Comparison of ENCODE assay signal across 9 mouse cellular contexts in the genomic region with DNA sequence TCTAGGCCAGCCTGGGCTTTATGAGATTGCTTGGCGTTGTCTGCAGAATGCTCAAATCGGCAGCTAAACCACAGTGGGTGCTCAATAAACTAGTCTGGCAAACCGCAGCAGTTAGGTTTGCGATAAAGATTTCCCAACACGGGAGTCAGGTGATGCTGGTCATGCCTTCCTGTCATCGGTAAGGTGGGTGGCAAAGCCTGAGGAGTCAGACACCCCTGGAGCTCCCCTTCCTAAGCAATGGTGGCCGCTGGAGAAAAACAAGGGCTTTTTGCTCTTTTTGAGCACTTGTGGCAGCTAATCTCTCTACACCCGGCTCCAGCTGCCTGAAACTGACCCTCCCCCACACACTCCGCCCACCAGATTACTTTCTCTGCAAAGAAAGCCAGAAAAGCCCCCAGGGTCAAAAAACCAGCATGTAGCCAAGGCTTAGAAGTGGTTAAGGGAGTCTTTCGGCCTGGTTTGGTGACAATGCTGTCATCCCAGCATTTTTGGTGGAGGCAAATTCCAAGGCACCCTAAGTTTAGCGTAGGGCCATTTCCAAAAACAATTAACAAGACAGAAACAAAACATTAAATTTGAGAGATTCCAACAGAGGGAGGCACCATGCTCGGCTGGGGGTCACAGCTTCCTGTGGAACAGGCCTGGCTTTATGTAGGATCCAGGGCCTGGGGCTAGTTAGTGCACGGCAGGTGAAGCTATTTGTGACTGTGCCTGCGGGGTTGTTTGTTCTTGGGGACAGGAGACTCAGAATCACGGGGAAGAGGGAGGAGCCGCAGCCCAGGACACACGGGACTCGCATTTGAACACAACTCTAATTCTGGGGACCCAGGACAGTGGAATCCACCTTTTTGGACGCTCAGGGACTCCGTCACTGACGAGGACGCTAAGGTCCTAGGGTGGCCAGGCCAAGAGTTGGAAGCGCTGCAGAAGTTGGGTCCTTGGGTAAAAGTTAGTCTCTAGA. TPM values are rescaled to one million over a fixed set of nuclear protein-coding genes. Genes with fewer than 3 reads are reported as not detected.
DNase-seq lines count a peak whose midpoint lies in the region; ATAC-seq and TF ChIP-seq lines count a peak whose summit lies in the region.
"Had no signal": no experiment of that assay in that cellular context is flagged by ENCODE, and none has a peak within 500 bp of the region (broad histone marks: within the 10 kb centered on the region; RNA-seq: fewer than 3 reads in every experiment).

No protein-coding gene starts in this region.

- ATAC-seq in hindbrain, embryonic 11.5 days (ENCODE audit: low FRiP score): peak; percentile 15; the same call in 1 of the 2 replicates
- no peak for ATAC-seq in midbrain, embryonic 16.5 days

- no peak; the same call in 1 of the 2 replicates for TF ChIP-seq POLR2A in embryonic fibroblast, embryonic 13.5 days (IDR thresholded peaks at IDR 0.05; ENCODE audit: low read depth, low read length)
- peak; percentile 33; the same call in 1 of the 2 replicates for TF ChIP-seq POLR2A in liver, adult 2 months (IDR thresholded peaks at IDR 0.05; ENCODE audit: extremely low read depth, insufficient read depth, low read length)

- no peaks in the 10 kb centered on the region for H3K9me3 ChIP-seq in hindbrain, embryonic 11.5 days (ENCODE audit: control insufficient read depth, low read length)
- H3K9me3 ChIP-seq in midbrain, embryonic 16.5 days (replicated peaks; ENCODE audit: control insufficient read depth, low read length, poor library complexity, severe bottlenecking): no peaks in the 10 kb centered on the region

- DNase-seq in CD4-positive helper T cell, adult 2 months (ENCODE audit: low read depth, low spot score): peak; percentile 85
- peak; percentile 70 for DNase-seq in NIH3T3 (ENCODE audit: low read depth)
- peak; percentile 66 for DNase-seq in hindbrain, embryonic 11.5 days (ENCODE audit: low spot score)
- peak; percentile 84 for DNase-seq in liver, adult 2 months (ENCODE audit: extremely low read depth, low read depth, low spot score)
- DNase-seq in urinary bladder, postnatal 25 days (ENCODE audit: low spot score): peak; percentile 44
- DNase-seq in layer of hippocampus, adult 9-10 months (ENCODE audit: low spot score): no peak

- H3K27me3 ChIP-seq in hindbrain, embryonic 11.5 days (ENCODE audit: control insufficient read depth, insufficient read depth, low read length): no peaks in the 10 kb centered on the region
- no peaks in the 10 kb centered on the region for H3K27me3 ChIP-seq in liver, adult 2 months (ENCODE audit: control insufficient read depth, insufficient read depth, low read length)
- no peaks in the 10 kb centered on the region for H3K27me3 ChIP-seq in midbrain, embryonic 16.5 days (ENCODE audit: control insufficient read depth, insufficient read depth, low read depth, low read length)

- no peak for TF ChIP-seq CTCF in embryonic fibroblast, embryonic 13.5 days (IDR thresholded peaks at IDR 0.05; ENCODE audit: borderline replicate concordance, insufficient read depth, low read length)
- no peak for TF ChIP-seq CTCF in liver, adult 2 months (IDR thresholded peaks at IDR 0.05; ENCODE audit: low read depth, low read length)

- peak overlapping the region; percentile 43 for H3K27ac ChIP-seq in embryonic fibroblast, embryonic 13.5 days (ENCODE audit: insufficient read depth, low read length)
- peak overlapping the region; percentile 76 for H3K27ac ChIP-seq in hindbrain, embryonic 11.5 days (ENCODE audit: low read depth, low read length)
- H3K27ac ChIP-seq in liver, adult 2 months (replicated peaks; ENCODE audit: insufficient read depth, low read depth, low read length): peak overlapping the region; percentile 91
- H3K27ac ChIP-seq in midbrain, embryonic 16.5 days (ENCODE audit: low read length): peak overlapping the region; percentile 5

- no peaks in the 10 kb centered on the region; the same call in 1 of the 2 replicates for H3K79me2 ChIP-seq in liver, adult 2 months (ENCODE audit: control insufficient read depth, insufficient read depth, low read length)

- H3K9ac ChIP-seq in hindbrain, embryonic 11.5 days (ENCODE audit: low read depth, low read length): peak overlapping the region; percentile 47
- H3K9ac ChIP-seq in liver, adult 2 months (ENCODE audit: low read depth, low read length): peak overlapping the region; percentile 74
- peak overlapping the region; percentile 26 for H3K9ac ChIP-seq in midbrain, embryonic 16.5 days (ENCODE audit: low read depth, low read length)

- H3K4me1 ChIP-seq in embryonic fibroblast, embryonic 13.5 days (ENCODE audit: control insufficient read depth, insufficient read depth, low read length): 0 out of 2 replicates have a peak, but pooled peaks cover 3% of the 10 kb centered on the region
- peaks cover 7% of the 10 kb centered on the region for H3K4me1 ChIP-seq in hindbrain, embryonic 11.5 days (replicated peaks; ENCODE audit: control insufficient read depth, insufficient read depth, low read length)
- H3K4me1 ChIP-seq in liver, adult 2 months (ENCODE audit: control insufficient read depth, insufficient read depth, low read length): peaks cover 13% of the 10 kb centered on the region
- peaks cover 18% of the 10 kb centered on the region for H3K4me1 ChIP-seq in midbrain, embryonic 16.5 days (ENCODE audit: control insufficient read depth, insufficient read depth, low read length)

- H3K4me2 ChIP-seq in hindbrain, embryonic 11.5 days (replicated peaks; ENCODE audit: low read depth, low read length): peak overlapping the region; percentile 56
- H3K4me2 ChIP-seq in midbrain, embryonic 16.5 days (ENCODE audit: low read length): peak overlapping the region; percentile 45

- no peaks in the 10 kb centered on the region for H3K36me3 ChIP-seq in hindbrain, embryonic 11.5 days (ENCODE audit: control insufficient read depth, insufficient read depth, low read length)
- peaks cover 14% of the 10 kb centered on the region for H3K36me3 ChIP-seq in liver, adult 2 months (ENCODE audit: control insufficient read depth, insufficient read depth, low read length)
- H3K36me3 ChIP-seq in midbrain, embryonic 16.5 days (ENCODE audit: control insufficient read depth, insufficient read depth, low read length): no peaks in the 10 kb centered on the region

- H3K4me3 ChIP-seq in embryonic fibroblast, embryonic 13.5 days (ENCODE audit: insufficient read depth, low read length): peak overlapping the region; percentile 70
- H3K4me3 ChIP-seq in hindbrain, embryonic 11.5 days (ENCODE audit: low read depth, low read length): peak overlapping the region; percentile 39
- H3K4me3 ChIP-seq in liver, adult 2 months (ENCODE audit: insufficient read depth, low read depth, low read length): peak overlapping the region; percentile 57
- H3K4me3 ChIP-seq in midbrain, embryonic 16.5 days (ENCODE audit: low read depth, low read length): peak overlapping the region; percentile 22

- WGBS in hindbrain, embryonic 11.5 days: 3% methylated on average over 23 of the region's 23 CpGs
- WGBS in liver, adult 2 months: 2% methylated on average over 23 of the region's 23 CpGs
- 5% methylated on average over 23 of the region's 23 CpGs for WGBS in midbrain, embryonic 16.5 days

RNA-seq across cellular contexts. Expression of a gene that starts 3.0 kb away (rescaled TPM):
- 37.4 and 41.2 TPM in 2 replicates for polyA plus RNA-seq in embryonic fibroblast, embryonic 13.5 days (2011; ENCODE audit: insufficient read length, low read depth, missing spikeins)
- 25.0 and 26.2 TPM in 2 replicates for polyA plus RNA-seq in hindbrain, embryonic 11.5 days (2014; fragmentation: Nextera tagmentation; extraction: Ambion mirVana)
- total RNA-seq in liver, adult 2 months (2014; rRNA removed): 23.0 and 28.1 TPM in 2 replicates
- polyA plus RNA-seq in liver, adult 2 months (2012; rRNA removed): 20.6 and 21.5 TPM in 2 replicates
- 10.7 and 12.3 TPM in 2 replicates for polyA plus RNA-seq in midbrain, embryonic 16.5 days (2015; fragmentation: Nextera tagmentation; extraction: Ambion mirVana)

RNA-seq across cellular contexts. Expression of a gene that starts 10.4 kb away (rescaled TPM):
- polyA plus RNA-seq in embryonic fibroblast, embryonic 13.5 days (2011; ENCODE audit: insufficient read length, low read depth, missing spikeins): not detected in 2 replicates
- not detected in 2 replicates for polyA plus RNA-seq in hindbrain, embryonic 11.5 days (2014; fragmentation: Nextera tagmentation; extraction: Ambion mirVana)
- total RNA-seq in liver, adult 2 months (2014; rRNA removed): not detected in 2 replicates
- not detected in 2 replicates for polyA plus RNA-seq in liver, adult 2 months (2012; rRNA removed)
- polyA plus RNA-seq in midbrain, embryonic 16.5 days (2015; fragmentation: Nextera tagmentation; extraction: Ambion mirVana): not detected in 2 replicates
- total RNA-seq: layer of hippocampus, postnatal 10 days had no signal

RNA-seq across cellular contexts. Expression of a gene that starts 13.1 kb away (rescaled TPM):
- 11.1 and 15.6 TPM in 2 replicates for polyA plus RNA-seq in embryonic fibroblast, embryonic 13.5 days (2011; ENCODE audit: insufficient read length, low read depth, missing spikeins)
- polyA plus RNA-seq in hindbrain, embryonic 11.5 days (2014; fragmentation: Nextera tagmentation; extraction: Ambion mirVana): 2.1 and 2.7 TPM in 2 replicates
- total RNA-seq in liver, adult 2 months (2014; rRNA removed): 2.5 and 3.4 TPM in 2 replicates
- polyA plus RNA-seq in liver, adult 2 months (2012; rRNA removed): 20.9 and 27.7 TPM in 2 replicates
- polyA plus RNA-seq in midbrain, embryonic 16.5 days (2015; fragmentation: Nextera tagmentation; extraction: Ambion mirVana): 1.3 TPM in 2 replicates

RNA-seq across cellular contexts. Expression of a gene that starts 13.5 kb away (rescaled TPM):
- polyA plus RNA-seq in embryonic fibroblast, embryonic 13.5 days (2011; ENCODE audit: insufficient read length, low read depth, missing spikeins): 48.0 and 50.2 TPM in 2 replicates
- polyA plus RNA-seq in hindbrain, embryonic 11.5 days (2014; fragmentation: Nextera tagmentation; extraction: Ambion mirVana): 77.7 and 95.9 TPM in 2 replicates
- total RNA-seq in liver, adult 2 months (2014; rRNA removed): 0.92 and 2.7 TPM in 2 replicates
- polyA plus RNA-seq in liver, adult 2 months (2012; rRNA removed): 0.20 and 0.22 TPM in 2 replicates
- polyA plus RNA-seq in midbrain, embryonic 16.5 days (2015; fragmentation: Nextera tagmentation; extraction: Ambion mirVana): 11.6 and 15.6 TPM in 2 replicates

RNA-seq across cellular contexts. Expression of a gene that starts 33.0 kb away (rescaled TPM):
- polyA plus RNA-seq in embryonic fibroblast, embryonic 13.5 days (2011; ENCODE audit: insufficient read length, low read depth, missing spikeins): 9.7 and 10.6 TPM in 2 replicates
- polyA plus RNA-seq in hindbrain, embryonic 11.5 days (2014; fragmentation: Nextera tagmentation; extraction: Ambion mirVana): 12.8 and 14.4 TPM in 2 replicates
- 11.5 and 12.1 TPM in 2 replicates for total RNA-seq in liver, adult 2 months (2014; rRNA removed)
- 16.6 and 18.9 TPM in 2 replicates for polyA plus RNA-seq in liver, adult 2 months (2012; rRNA removed)
- 15.5 and 18.2 TPM in 2 replicates for polyA plus RNA-seq in midbrain, embryonic 16.5 days (2015; fragmentation: Nextera tagmentation; extraction: Ambion mirVana)

Comparison
In these comparisons a context has a peak if more than half of its experiments do, and no peak if none do; other contexts are left out.
1. H3K27ac ChIP-seq: peak in every context shown above with its lines; median percentile 91 in liver, adult 2 months; 76 in hindbrain, embryonic 11.5 days; 43 in embryonic fibroblast, embryonic 13.5 days; 5 in midbrain, embryonic 16.5 days.